Mouse (Mus musculus): Measurements from ENCODE around the gene Plcb3. TPM values are rescaled to one million over a fixed set of nuclear protein-coding genes. Genes with fewer than 3 reads are reported as not detected.

Plcb3 gene
- polyA plus RNA-seq, 1 experiment from 2014 or later = 17.2 TPM

GRCm38 (mm10) chr19:7012426-7012825 is 36.2 kb upstream of the Plcb3 start:
- H3K27ac ChIP-seq (ENCODE audit: low read depth, low read length) = no peak overlapping the region
- H3K36me3 ChIP-seq (ENCODE audit: control insufficient read depth, insufficient read depth, low read length) = no peaks in the 10 kb centered on the region
- no peak overlapping the region for H3K4me2 ChIP-seq
- H3K27me3 ChIP-seq (ENCODE audit: control insufficient read depth, insufficient read depth, low read length) = no peaks in the 10 kb centered on the region
- H3K9me3 ChIP-seq (replicated peaks; ENCODE audit: control insufficient read depth, low read length) = no peaks in the 10 kb centered on the region
- ATAC-seq (replicated peaks; ENCODE audit: insufficient number of reproducible peaks, low FRiP score, low TSS enrichment) = no peak
- H3K9ac ChIP-seq (ENCODE audit: low read depth, low read length) = no peak overlapping the region
- H3K4me1 ChIP-seq (ENCODE audit: control insufficient read depth, insufficient read depth, low read length) = no peaks in the 10 kb centered on the region
- WGBS (ENCODE audit: insufficient replicate concordance) = 82% methylated on average over 4 of the region's 4 CpGs
- H3K4me3 ChIP-seq (ENCODE audit: low read depth, low read length) = no peak overlapping the region

- Histone ChIP-seq H3K9me3 (replicated peaks; ENCODE audit: control insufficient read depth, low read length) (no peaks in the 10 kb centered on the region), H3K4me1 (ENCODE audit: control insufficient read depth, insufficient read depth, low read length) (no peaks in the 10 kb centered on the region), H3K4me2 (no peak overlapping the region), H3K27ac (ENCODE audit: low read depth, low read length) (no peak overlapping the region), H3K4me3 (ENCODE audit: low read depth, low read length) (no peak overlapping the region), H3K9ac (ENCODE audit: low read depth, low read length) (no peak overlapping the region), H3K27me3 (ENCODE audit: control insufficient read depth, insufficient read depth, low read length) (no peaks in the 10 kb centered on the region), H3K36me3 (ENCODE audit: control insufficient read depth, insufficient read depth, low read length) (no peaks in the 10 kb centered on the region)
- WGBS (ENCODE audit: insufficient replicate concordance) = 77% methylated on average over 9 of the region's 9 CpGs
- no peak for ATAC-seq (replicated peaks; ENCODE audit: insufficient number of reproducible peaks, low FRiP score, low TSS enrichment)
Measured at GRCm38 (mm10) chr19:7006892-7007593, 30.8 kb upstream of the Plcb3 start.

GRCm38 (mm10) chr19:6999360-7000063 is 23.2 kb upstream of the Plcb3 start:
- 88% methylated on average over 19 of the region's 19 CpGs for WGBS (ENCODE audit: insufficient replicate concordance)
- no peak overlapping the region for H3K9ac ChIP-seq (ENCODE audit: low read depth, low read length)
- H3K36me3 ChIP-seq (ENCODE audit: control insufficient read depth, insufficient read depth, low read length) = peaks cover 20% of the 10 kb centered on the region
- H3K27ac ChIP-seq (ENCODE audit: low read depth, low read length) = no peak overlapping the region
- no peaks in the 10 kb centered on the region for H3K27me3 ChIP-seq (ENCODE audit: control insufficient read depth, insufficient read depth, low read length)
- H3K4me2 ChIP-seq = no peak overlapping the region
- H3K4me1 ChIP-seq (ENCODE audit: control insufficient read depth, insufficient read depth, low read length) = peaks cover 11% of the 10 kb centered on the region
- no peak for ATAC-seq (replicated peaks; ENCODE audit: insufficient number of reproducible peaks, low FRiP score, low TSS enrichment)
- peaks cover 4% of the 10 kb centered on the region; the same call in 1 of the 2 replicates for H3K9me3 ChIP-seq (replicated peaks; ENCODE audit: control insufficient read depth, low read length)
- no peak overlapping the region for H3K4me3 ChIP-seq (ENCODE audit: low read depth, low read length)

- no peak overlapping the region for H3K27ac ChIP-seq (ENCODE audit: low read depth, low read length)
- H3K4me2 ChIP-seq = no peak overlapping the region
- no peak overlapping the region for H3K4me3 ChIP-seq (ENCODE audit: low read depth, low read length)
- no peaks in the 10 kb centered on the region for H3K27me3 ChIP-seq (ENCODE audit: control insufficient read depth, insufficient read depth, low read length)
- H3K36me3 ChIP-seq (ENCODE audit: control insufficient read depth, insufficient read depth, low read length) = peaks cover 20% of the 10 kb centered on the region
- no peak overlapping the region for H3K9ac ChIP-seq (ENCODE audit: low read depth, low read length)
- peaks cover 4% of the 10 kb centered on the region; the same call in 1 of the 2 replicates for H3K9me3 ChIP-seq (replicated peaks; ENCODE audit: control insufficient read depth, low read length)
- 82% methylated on average over 9 of the region's 9 CpGs for WGBS (ENCODE audit: insufficient replicate concordance)
- H3K4me1 ChIP-seq (ENCODE audit: control insufficient read depth, insufficient read depth, low read length) = peaks cover 21% of the 10 kb centered on the region
- ATAC-seq (replicated peaks; ENCODE audit: insufficient number of reproducible peaks, low FRiP score, low TSS enrichment) = no peak
Measured at GRCm38 (mm10) chr19:6997721-6998290, 21.5 kb upstream of the Plcb3 start.

- Histone ChIP-seq H3K27ac (ENCODE audit: low read depth, low read length) (peak within 1 kb of the TSS; percentile 85), H3K4me1 (ENCODE audit: control insufficient read depth, insufficient read depth, low read length) (peaks cover 22% of the 10 kb centered on the region), H3K27me3 (ENCODE audit: control insufficient read depth, insufficient read depth, low read length) (no peaks in the 10 kb centered on the region), H3K4me2 (peak within 1 kb of the TSS; percentile 93), H3K4me3 (ENCODE audit: low read depth, low read length) (peak within 1 kb of the TSS; percentile 67), H3K9ac (ENCODE audit: low read depth, low read length) (peak within 1 kb of the TSS; percentile 78), H3K36me3 (ENCODE audit: control insufficient read depth, insufficient read depth, low read length) (peaks cover 20% of the 10 kb centered on the region), H3K9me3 (replicated peaks; ENCODE audit: control insufficient read depth, low read length) (peaks cover 4% of the 10 kb centered on the region; the same call in 1 of the 2 replicates)
- ATAC-seq (replicated peaks; ENCODE audit: insufficient number of reproducible peaks, low FRiP score, low TSS enrichment) = peak; percentile 58
- WGBS (ENCODE audit: insufficient replicate concordance) = under 1% methylated on average over 24 of the region's 24 CpGs
Measured at GRCm38 (mm10) chr19:6996006-6996405, 19.7 kb upstream of the Plcb3 start, which contains the start of the genes Nudt22 and Trpt1. Gene Nudt22 (minus strand): TSS chr19:6996117. Gene Trpt1 (plus strand): TSS chr19:6996131.

- no peak for ATAC-seq (replicated peaks; ENCODE audit: insufficient number of reproducible peaks, low FRiP score, low TSS enrichment)
- Histone ChIP-seq H3K4me3 (ENCODE audit: low read depth, low read length) (peak overlapping the region; percentile 67), H3K9ac (ENCODE audit: low read depth, low read length) (peak overlapping the region; percentile 78), H3K27me3 (ENCODE audit: control insufficient read depth, insufficient read depth, low read length) (no peaks in the 10 kb centered on the region), H3K4me2 (peak overlapping the region; percentile 93), H3K36me3 (ENCODE audit: control insufficient read depth, insufficient read depth, low read length) (peaks cover 19% of the 10 kb centered on the region), H3K4me1 (ENCODE audit: control insufficient read depth, insufficient read depth, low read length) (peaks cover 22% of the 10 kb centered on the region), H3K9me3 (replicated peaks; ENCODE audit: control insufficient read depth, low read length) (peaks cover 4% of the 10 kb centered on the region; the same call in 1 of the 2 replicates), H3K27ac (ENCODE audit: low read depth, low read length) (peak overlapping the region; percentile 50; the same call in 1 of the 2 replicates)
- WGBS (ENCODE audit: insufficient replicate concordance) = 44% methylated on average over 21 of the region's 21 CpGs
Measured at GRCm38 (mm10) chr19:6995255-6995991, 19.2 kb upstream of the Plcb3 start.

- H3K9me3 ChIP-seq (replicated peaks; ENCODE audit: control insufficient read depth, low read length) = peaks cover 3% of the 10 kb centered on the region; the same call in 1 of the 2 replicates
- H3K27ac ChIP-seq (ENCODE audit: low read depth, low read length) = no peak overlapping the region
- peaks cover 11% of the 10 kb centered on the region for H3K36me3 ChIP-seq (ENCODE audit: control insufficient read depth, insufficient read depth, low read length)
- H3K27me3 ChIP-seq (ENCODE audit: control insufficient read depth, insufficient read depth, low read length) = no peaks in the 10 kb centered on the region
- no peak overlapping the region for H3K9ac ChIP-seq (ENCODE audit: low read depth, low read length)
- H3K4me2 ChIP-seq = no peak overlapping the region; the same call in 1 of the 2 replicates
- WGBS (ENCODE audit: insufficient replicate concordance) = 88% methylated on average over 8 of the region's 8 CpGs
- H3K4me3 ChIP-seq (ENCODE audit: low read depth, low read length) = no peak overlapping the region
- peaks cover 22% of the 10 kb centered on the region for H3K4me1 ChIP-seq (ENCODE audit: control insufficient read depth, insufficient read depth, low read length)
- ATAC-seq (replicated peaks; ENCODE audit: insufficient number of reproducible peaks, low FRiP score, low TSS enrichment) = no peak
Measured at GRCm38 (mm10) chr19:6994489-6994888, 18.2 kb upstream of the Plcb3 start.

- Histone ChIP-seq H3K4me2 (no peak overlapping the region), H3K9ac (ENCODE audit: low read depth, low read length) (no peak overlapping the region), H3K27me3 (ENCODE audit: control insufficient read depth, insufficient read depth, low read length) (no peaks in the 10 kb centered on the region), H3K36me3 (ENCODE audit: control insufficient read depth, insufficient read depth, low read length) (peaks cover 8% of the 10 kb centered on the region), H3K4me1 (ENCODE audit: control insufficient read depth, insufficient read depth, low read length) (peaks cover 22% of the 10 kb centered on the region), H3K27ac (ENCODE audit: low read depth, low read length) (no peak overlapping the region), H3K4me3 (ENCODE audit: low read depth, low read length) (no peak overlapping the region), H3K9me3 (replicated peaks; ENCODE audit: control insufficient read depth, low read length) (no peaks in the 10 kb centered on the region; the same call in 1 of the 2 replicates)
- no peak for ATAC-seq (replicated peaks; ENCODE audit: insufficient number of reproducible peaks, low FRiP score, low TSS enrichment)
- 88% methylated on average over 8 of the region's 8 CpGs for WGBS (ENCODE audit: insufficient replicate concordance)
Measured at GRCm38 (mm10) chr19:6994002-6994401, 17.7 kb upstream of the Plcb3 start.

Measured in heart, embryonic 11.5 days (tissue).